Mouse (Mus musculus): ENCODE data around the gene Ndufs1.
A peak's percentile ranks its signal among the peaks of the same experiment; 100 is the strongest.

The Ndufs1 gene

DNA sequence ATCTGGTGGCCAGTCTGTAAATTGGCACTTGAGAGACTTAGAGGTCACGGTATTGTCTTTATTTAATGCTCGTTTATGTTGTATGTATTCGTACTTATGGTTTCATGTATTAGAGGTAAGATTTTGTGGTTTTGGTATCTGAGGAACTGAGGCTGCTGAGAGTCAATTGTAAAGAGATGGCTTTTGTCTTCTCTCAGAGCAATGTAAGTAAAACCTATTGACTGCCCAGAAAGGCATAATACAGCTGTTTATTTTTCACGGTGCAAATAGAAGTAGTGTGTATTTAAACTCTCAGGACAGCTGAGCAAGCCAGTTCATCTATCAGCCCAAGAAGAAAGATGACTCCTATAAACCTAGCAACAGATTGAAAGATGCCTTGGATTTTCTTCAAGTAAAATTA is 61.5 kb downstream of the Ndufs1 start:
- DNase-seq = no peak

DNA sequence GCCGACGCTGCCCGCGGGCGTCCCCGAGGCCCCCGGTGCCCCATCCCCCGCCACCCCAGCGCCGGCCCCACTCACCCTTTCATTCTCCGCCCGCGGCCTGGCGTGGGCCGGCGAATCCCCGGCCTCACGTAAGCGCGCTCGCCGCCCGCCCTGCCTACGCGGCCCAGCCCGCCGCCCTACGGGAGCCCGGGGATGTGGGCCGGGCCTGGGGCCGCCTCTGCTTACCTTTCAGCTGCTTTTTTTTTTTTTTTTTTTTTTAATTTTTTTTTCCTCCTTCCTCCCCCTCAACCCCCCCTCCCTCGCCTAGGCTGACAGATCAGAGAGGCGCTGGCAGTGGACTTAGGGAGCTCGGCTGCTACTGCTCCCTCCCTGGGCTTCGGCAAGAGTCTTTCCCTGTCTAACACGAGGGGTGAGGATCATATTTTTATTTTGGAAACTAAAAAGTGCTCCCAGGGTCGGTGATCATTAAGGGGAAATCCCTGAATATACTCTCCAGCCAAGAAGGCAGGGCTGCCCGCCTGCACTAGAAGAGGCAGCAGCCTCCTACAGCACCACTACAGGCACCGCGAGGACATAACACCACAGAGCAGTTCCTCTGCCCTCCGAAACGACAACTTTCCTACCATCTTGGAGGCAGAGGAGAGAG is 62.4 kb downstream of the Ndufs1 start, which contains the start of gene Ino80d:
Gene Ino80d, minus strand, starts transcription at position 532 of the 646 bp plus-strand sequence.
- peak; percentile 82 for DNase-seq

DNA sequence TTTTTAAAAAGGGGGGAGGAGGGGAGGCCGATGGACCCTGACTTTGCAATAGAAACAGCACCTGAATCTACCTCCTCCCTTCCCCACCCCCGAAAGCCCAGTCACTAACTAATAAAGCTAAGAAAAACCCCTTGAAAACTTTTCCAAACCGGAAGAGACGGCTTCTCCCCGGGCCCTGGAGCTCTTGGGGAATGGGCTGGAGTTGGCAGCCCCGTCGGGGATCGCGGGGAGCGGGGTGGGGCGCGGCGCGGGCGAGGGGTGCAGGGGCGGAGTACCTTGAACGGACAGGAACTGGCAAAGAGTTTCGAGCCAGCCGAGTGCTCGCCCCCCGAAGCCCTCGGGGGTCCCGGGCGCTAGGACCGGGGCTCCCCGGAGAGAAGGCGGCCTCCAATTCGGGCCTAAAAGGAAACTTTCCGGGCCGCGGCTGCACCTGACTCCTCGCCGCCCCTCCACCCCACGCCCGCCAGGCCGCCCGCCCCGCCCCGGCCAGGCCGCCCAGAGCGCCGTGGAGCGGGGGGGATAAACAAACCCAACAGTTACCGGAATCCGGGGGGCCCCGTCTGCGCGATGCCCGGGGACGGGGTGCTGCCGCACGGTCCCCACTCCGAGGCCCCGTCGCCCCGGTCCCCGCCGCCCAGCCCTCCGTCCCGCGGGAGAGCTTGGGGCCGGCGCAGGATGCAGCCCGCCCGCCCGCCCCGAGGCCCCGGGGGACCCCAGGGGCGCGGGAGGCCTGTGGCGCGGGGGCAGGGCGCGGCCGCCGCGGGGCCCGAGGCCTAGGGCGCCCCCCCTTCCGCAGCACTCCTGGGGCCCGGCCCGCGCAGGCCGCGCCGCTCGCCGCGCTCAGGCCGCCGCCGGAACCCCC is 63.1 kb downstream of the Ndufs1 start:
- DNase-seq = peak; percentile 80

DNA sequence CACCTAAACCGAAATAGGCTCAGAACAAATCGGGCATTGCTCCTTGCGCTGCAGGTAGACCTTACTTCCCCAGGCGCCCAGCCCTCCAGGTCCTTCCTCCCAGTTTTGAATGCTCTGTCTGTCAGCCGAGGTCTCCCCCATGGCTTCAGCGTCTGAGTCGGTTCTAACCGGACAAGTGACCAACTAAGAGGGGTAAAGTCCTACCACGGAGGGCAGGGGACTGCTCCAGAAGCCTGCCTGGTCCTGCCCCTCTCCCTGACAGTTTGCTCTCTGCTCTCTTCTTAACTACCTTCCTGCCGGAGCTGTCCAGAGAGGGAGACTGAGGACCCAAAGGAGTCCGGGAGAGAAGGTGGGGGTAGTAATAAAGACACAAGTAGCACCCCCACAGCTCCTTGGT is 63.8 kb downstream of the Ndufs1 start:
- DNase-seq = peak; percentile 59

DNA sequence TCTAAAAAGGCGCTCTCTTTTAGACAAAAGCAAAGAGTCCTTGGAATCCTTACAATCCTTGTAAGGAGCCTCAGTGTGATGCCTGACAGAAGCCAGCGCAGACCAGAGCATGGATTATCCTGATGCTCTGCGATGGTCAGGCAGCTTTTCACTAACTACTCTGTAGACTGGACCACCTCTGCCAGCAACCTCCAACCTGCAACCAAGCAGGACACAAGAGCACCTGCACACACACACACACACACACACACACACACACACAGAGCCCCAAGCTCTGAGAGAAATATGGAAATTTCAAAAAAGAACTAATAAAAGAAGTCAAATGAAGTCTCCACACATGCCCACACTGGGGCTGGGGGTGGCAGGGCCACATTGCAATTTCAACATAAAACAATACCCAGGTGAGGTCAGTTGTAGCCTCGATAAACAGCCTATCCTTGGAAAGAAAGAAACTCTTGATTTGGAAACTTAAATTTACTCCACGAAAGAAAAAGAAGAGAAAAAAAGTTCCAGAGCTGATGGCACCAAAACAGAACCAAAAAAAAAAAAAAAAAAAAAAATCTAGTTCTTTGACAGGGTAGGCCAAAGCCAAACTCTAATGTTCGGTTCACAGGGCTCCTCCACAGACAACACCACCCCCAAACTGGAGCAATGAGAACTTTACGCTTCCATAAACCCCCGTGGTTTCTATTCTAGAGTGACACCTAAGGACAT is 64.3 kb downstream of the Ndufs1 start:
- DNase-seq = no peak

DNA sequence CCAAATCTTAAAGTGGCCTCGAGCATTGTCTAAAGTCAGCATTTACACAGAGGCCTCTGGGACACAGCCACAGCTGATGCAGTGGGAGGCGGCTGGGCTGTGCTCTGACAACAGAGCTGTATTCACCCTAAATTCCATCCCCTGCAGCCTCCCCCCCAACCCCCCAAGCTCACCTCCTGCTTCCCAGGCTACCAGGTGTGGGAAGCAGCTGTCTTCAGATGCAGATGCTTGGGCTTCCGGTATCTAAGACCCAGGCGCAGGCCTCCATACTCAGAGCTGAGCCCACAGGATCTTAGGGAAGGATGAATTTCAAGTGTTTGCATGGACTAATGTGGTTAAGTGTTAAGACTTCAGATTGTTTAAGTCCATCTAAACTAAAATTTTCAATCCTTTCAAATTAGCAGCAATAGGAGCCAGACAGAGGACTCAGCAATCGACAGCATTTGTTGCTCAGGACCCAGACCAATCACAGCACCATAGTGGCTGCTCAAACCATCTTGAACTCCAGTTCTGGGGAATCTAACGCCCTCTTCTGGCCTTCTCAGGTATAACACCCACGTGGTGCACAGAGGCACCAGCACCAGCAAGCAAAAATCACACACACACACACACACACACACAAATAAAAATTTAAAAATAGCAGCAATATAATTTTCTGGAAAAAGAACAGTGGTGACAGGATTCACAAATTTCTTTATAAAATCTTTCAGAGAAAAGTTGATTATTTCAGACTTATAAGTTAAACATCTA is 65.9 kb downstream of the Ndufs1 start:
- peak; percentile 71 for DNase-seq

DNA sequence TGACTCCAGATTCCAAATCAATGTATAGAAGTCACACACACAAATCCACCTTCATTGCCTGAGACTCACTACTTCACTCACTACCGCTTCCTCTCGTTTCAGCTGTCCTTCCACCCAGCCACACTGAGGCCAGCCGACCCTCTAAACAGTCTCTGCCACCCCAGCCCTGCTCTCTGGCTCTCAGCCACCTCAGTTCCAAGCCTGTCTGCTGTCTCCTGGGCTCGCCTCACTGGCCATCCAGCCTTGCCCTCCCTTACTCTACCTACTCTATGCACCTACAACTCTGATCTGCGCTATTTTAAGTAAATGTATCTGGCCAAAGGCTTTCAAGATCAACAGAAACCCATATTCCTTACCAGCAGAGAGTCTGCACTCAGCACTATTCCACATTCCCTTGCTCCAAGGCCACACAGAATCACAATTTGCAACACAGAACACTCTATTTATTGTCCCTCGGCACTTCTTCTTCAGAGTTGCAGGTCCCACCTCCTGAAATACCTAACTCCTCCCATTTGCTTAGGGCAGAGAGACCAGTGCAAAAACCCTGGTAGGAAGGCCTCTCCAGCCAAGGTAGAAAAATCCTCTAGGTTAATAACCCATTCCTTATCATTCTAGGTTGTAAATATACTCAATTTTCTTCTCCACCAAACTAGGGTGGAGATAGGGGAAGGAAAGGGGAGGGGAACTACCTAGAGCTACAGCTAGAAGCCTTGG is 68.9 kb downstream of the Ndufs1 start:
- no peak for DNase-seq

DNA sequence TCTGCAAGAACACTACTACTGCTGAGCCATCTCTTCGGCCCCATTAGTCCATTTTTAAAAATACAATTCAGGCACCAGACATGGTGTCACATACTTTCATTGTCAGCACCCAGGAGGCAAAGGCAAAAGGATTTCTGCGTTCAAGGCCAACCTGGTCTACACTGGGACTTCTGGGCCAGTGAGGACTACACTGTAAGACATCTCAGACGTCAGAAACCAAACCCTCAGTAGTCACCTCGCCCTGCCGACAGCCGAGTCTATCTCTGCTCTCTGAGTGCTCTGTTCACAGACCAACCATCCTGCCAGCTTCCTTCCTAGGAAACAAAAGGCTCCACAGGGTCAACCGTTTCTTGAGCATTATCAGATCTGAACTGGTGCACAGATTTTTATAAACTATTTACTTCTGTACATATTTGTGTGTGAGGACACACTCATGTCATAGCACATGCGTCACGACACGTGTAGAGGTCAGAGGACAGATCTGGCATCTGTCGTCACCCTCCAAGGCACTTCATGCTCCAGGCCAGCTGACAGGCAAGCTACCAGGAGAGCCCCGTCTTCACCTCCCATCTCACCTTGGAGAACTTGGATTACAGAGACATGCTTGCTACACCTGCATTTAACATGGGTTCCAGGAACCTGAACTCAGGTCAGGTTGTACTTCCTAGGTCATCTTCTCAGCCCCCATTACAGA is 73.7 kb downstream of the Ndufs1 start:
- DNase-seq = no peak

DNA sequence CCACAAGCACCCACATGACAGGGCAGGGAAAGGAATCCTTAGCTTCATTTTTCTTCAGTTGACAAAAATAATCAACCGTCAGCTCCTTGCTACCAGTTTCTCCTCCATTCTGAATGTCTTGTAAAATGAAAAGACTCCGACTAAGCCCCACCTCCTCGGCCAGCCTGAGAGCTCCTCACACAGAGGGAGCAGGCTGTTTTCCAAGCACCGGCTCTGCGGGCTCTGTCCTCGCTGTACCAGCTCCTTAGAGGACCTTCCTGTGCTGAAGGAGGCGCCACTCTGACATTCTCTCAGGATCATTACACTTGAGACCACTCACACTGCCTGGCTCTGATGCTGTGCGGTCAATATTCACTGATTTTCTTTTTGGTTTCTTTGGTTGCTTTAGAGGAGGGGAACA is 76.4 kb downstream of the Ndufs1 start:
- DNase-seq = no peak

DNA sequence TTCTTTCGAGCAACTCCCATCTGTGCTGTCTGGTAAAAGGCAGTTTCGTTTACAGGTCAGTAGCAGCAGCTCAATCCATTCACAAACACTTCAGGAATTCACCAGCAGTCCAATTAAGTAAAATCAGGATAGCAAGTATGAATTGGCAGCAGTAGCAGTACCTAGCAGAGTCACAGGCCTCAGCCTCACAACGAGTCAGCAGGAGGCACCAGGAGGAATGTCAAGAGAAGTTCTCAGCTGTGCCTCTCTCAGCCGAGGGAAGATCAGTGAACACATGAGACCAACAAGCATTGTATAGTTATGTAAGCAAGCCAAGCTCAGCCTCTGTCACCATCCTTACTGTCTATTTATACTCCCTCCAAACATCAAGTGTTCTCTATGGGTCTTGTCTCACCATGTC is 77.8 kb downstream of the Ndufs1 start:
- no peak for DNase-seq

DNA sequence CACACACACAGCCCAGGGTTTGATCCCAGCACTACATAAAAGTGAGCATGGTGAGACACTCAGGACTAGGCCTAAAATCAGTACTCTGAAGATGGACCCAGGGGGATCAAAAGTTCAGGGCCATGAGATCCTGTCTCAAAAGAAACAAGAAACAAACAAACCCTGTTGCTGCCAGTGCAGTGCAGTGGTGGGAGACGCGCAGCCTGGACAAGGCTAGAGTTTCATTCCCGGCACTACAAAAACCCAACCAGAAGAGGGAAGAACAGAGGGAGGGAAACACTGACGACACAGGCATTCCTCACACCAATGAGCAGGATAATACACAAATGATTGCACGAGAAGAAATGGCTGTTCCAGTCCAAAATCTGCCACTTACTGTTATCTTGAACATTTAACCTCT is 80.6 kb downstream of the Ndufs1 start:
- DNase-seq = no peak
